Mouse (Mus musculus) gastrocnemius, postnatal 4 days (tissue): ENCODE results near the gene Tifab. TPM values are rescaled to one million over a fixed set of nuclear protein-coding genes. Genes with fewer than 3 reads are reported as not detected.
A peak's percentile ranks its signal among the peaks of the same experiment; 100 is the strongest.
"Not testable (repeated sequence)": the region's sequence is repeated elsewhere in the genome, so short reads cannot be mapped to it uniquely, and the experiment has no call there.

ENCODE experiments used
- DNase-seq, 2 experiments: peaks; one replicate each; pipeline ENCODE4 v3.0.0; 2021 to 2022; ENCODE audit warnings: low spot score in 2 of 2, mixed read lengths in 2 of 2
- long read RNA-seq, 2 experiments: library from polyadenylated mRNA; stranded (forward); transcript quantifications; one replicate each; pipeline ENCODE4 v2.0.0; 2021
- total RNA-seq, 2 experiments: library from RNA; stranded (reverse); gene quantifications; 2 replicates each; pipeline ENCODE4 v1.2.3; 2021

The Tifab gene
- 1 to 10 TPM; 1.4 to 1.5 TPM for total RNA-seq
- long read RNA-seq, experiment 1, result 0 reads
- long read RNA-seq, experiment 2, partial matches to known transcripts, result 2 of 2 reads
- long read RNA-seq, experiment 2, other reads (novel, unspliced or antisense), result 0 of 2 reads

DNA sequence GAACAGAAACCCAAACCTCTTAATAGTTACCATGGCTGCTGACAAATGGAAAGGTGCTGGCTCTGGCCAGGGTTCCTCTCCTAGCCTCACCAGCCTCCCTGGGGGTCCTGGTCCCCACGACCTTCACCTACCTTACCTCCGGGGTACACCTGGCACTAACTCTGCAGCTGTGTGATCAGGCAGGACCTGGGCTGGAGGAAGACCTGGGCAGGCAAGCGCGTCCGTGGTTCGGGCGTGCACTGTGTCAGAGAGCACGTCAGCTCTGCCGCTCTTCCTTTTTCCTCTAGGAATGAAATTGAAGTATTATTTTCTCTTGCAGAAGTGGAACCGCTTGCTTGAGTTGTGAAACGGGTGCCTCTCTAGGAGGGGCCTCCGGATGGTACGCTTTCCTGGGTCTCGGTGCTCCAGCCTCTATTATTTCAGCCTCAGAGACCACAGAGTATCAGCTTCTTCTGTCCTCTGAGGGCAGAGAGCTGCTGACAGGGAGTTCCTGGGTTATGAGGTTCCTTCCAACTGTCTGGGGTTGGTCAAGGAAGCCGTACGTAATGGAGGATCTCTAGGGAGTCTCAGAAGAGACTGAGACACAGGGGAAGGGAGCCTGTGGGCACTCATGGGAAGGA is at the start of gene Tifab:
Gene Tifab (minus strand): TSS at position 470 of the 620 bp plus-strand sequence.
- DNase-seq, result no peak

- DNase-seq, result no peak
These were observed 47.7 kb upstream of the Tifab start for GRCm38 (mm10) chr13:56226175-56226954.

- DNase-seq, result no peak
These were observed 44.9 kb upstream of the Tifab start for GRCm38 (mm10) chr13:56223625-56224024.

GRCm38 (mm10) chr13:56222849-56223246 is 44.2 kb upstream of the Tifab start:
- no peak for DNase-seq

GRCm38 (mm10) chr13:56221995-56222848 is 43.5 kb upstream of the Tifab start:
- DNase-seq, result no peak

DNA sequence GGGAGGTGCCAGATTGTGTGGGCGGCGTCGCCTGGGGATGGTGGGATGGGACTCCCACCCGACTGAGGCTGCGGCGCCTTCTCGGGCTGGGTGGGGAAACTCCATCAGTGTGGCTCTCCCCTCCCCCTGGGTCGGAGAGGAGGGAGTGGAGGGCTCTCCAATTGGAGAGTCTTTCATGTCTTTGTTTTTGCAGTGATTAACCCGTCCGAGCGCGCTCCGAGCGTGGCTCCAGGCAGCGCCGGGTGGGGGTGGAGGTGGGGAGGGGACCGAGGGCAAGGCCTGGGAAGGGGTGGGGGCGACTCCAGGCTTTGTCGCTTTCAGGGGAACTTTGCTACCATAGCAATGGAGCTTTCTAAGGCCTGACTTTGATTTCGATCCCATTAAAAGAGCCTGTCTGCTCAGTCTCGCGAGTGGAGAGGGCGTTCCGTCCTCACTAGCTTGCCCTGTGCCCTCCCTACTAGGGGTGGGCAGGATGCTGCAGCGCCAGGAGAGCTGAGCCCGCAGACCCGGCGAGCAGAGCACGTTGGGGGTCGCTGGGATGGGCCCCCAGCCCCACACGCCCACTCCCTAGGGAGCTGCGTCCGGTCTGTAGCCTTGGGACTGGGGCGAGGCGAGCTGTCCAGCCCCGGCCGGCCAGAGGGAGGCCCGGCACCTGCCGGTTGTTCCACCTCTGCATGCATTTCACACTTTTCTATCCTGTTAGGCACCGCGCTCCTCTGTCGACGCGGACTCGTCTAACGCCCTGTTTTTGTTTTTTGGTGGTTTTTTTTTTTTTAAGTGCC is 42.6 kb upstream of the Tifab start:
- DNase-seq, result no peak

DNA sequence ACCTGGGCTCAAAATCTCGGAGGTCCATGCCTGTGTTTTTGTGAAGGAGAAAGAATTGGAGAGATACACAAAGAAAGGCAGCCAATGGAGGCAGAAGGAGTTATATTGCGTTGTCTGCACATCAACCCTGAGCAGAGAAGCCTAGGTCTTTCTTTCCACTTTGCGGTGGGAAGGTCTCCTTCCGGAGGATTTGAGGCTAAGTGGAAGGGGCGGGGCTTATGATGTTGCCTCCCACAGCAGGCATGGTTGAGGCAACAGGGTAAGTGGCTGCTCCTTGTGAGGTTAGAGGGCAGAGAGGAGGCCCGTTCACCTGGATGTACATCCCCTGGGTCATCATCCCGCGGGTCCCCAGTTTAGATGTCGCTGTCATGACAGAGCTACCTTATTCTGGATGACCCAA is 40.6 kb upstream of the Tifab start:
- DNase-seq, result no peak

GRCm38 (mm10) chr13:56216090-56216489 is 37.4 kb upstream of the Tifab start:
- no peak for DNase-seq

GRCm38 (mm10) chr13:56214633-56215032 is 35.9 kb upstream of the Tifab start:
- no peak for DNase-seq

GRCm38 (mm10) chr13:56209067-56209411 is 30.4 kb upstream of the Tifab start:
- no peak for DNase-seq

- DNase-seq, result no peak
These were observed 29.8 kb upstream of the Tifab start for GRCm38 (mm10) chr13:56208225-56209066.

GRCm38 (mm10) chr13:56199506-56199905 is 20.8 kb upstream of the Tifab start:
- DNase-seq, result no peak

DNA sequence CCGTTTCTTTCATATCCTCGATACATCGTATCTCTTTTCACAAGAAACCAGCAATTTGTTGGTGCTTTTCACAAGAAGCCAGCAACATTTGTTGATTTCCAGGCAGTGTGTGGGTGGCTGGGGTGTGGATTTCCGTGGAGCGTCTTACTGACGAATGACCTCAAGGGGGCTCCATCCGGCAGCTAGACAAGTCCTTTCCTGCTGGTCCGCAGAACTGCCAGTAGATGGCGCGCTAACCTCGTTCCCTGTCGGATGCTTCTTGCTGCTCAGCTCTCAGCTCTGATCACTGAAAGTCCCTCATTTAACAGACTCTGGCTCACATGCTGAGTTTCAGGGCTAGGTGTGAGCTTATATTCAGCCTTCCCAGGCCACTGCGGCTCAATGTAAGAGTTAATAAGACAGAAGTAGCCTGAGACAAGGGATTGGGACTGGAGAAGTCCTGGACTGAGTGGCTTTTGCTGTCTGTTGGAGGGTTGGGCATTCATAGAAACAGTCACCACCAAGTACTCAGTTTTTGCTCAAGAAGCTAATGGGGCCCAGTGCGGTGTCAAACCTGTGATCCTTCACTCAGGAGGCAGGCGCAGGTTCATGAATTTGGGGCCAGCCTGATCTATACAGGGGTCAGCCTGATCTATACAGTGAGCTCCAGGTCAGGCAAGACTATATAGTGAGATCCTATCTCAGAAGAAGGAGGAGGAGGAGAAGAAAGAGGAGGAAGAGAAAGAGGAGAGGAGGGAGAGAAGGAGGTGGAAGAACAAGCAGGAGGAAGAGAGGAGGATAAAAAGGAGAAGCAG is 19.0 kb upstream of the Tifab start:
- peak; percentile 79 to 88 for DNase-seq

GRCm38 (mm10) chr13:56197031-56197430 is 18.3 kb upstream of the Tifab start:
- DNase-seq, result no peak

DNA sequence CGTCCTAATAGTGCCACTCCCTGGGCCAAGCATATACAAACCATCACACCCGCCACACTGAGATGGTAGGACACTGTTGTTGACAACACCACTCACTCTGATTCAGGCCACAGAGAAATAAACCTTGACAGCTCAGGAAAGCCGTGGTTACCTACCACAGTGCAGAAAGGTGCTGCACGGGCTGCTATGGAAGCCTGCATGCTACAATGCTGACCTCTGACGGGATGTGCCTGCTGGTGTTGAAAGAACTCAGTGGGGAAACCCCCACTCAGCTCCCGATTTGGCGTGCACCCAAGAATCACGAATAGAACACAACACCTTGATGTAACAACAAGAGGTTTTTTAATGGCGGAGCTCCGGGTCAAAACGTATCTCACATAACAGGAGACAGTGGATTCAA is 17.1 kb upstream of the Tifab start:
- not testable (repeated sequence) for DNase-seq

DNA sequence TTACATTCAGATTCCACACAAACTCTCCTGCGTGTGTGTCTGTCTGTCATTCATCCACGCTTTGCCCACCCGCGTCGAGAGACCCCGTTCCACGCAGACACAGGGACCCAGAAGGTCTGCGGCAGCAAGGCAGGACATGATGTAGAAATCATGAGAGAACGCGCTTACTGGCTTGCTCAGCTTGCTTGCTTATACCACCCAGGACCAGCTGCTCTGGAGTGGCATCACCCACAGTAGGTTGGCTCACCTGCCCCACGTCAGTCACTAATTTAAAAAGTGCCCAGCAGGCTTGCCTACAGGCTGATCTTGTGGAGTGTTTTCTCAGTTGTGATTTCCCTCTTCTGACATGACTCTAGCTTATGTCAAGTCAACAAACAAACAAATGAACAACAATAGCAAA is 15.5 kb upstream of the Tifab start:
- DNase-seq, result not testable (repeated sequence)

- DNase-seq, result peak in 1 of 2 experiments; percentile 39
These were observed 12.5 kb upstream of the Tifab start for GRCm38 (mm10) chr13:56191225-56191624.

GRCm38 (mm10) chr13:56189688-56190087 is 11.0 kb upstream of the Tifab start:
- no peak for DNase-seq

GRCm38 (mm10) chr13:56183687-56184086 is 5.0 kb upstream of the Tifab start:
- no peak for DNase-seq
